Mouse (Mus musculus): ENCODE results near the gene Map1s.
A peak's percentile ranks its signal among the peaks of the same experiment; 100 is the strongest.

Gene Map1s

GRCm38 (mm10) chr8:70898661-70899198 lies 7.0 kb upstream of the Map1s start:
- DNase-seq (ENCODE audit: low spot score in 2 of 2): no peak

DNA sequence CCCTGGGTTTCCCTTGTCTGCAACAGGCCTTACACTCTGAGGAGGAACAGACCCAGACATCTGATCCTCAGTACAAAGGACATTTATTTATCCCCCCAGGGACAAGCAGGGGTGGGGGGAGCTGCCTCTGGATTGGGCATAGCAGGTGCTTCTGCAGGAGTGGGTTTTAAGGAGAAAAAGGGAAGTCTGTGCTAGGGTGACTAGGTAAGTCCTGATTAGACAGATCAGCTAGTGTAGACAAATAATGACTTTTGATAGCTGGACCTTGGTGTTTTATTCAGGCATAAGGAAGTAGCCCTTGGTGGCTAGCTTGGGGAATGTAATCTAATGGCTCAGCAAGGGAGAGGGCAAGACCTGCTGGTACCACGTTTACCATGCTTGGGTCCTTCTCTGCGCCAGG lies 6.5 kb upstream of the Map1s start:
- no peak for DNase-seq (ENCODE audit: low spot score in 2 of 2)

DNA sequence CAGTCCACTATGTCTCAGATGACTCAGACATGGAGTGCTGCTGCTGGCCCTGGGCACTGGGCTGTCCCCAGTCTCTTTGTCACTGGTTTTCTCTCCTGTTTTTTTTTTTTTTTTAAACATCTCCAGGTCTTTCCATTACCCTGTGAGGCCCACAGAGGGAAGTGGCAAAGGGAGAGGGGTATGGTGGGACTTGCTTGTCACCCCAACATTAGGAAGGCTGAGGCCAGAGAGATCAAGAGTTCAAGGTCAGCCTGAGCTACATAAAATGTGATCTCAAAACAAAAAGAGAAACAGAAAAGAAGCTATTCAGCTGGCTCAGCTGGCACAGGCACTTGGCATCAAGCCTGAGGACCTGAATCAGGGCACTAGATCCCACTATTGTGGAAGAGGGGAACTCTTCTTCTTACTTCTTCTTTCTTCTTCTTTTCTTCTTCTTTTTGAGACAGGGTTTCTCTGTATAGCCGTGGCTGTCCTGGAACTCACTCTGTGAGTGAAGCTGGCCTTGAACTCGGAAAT lies 4.8 kb upstream of the Map1s start:
- DNase-seq (ENCODE audit: low spot score in 2 of 2): no peak

DNA sequence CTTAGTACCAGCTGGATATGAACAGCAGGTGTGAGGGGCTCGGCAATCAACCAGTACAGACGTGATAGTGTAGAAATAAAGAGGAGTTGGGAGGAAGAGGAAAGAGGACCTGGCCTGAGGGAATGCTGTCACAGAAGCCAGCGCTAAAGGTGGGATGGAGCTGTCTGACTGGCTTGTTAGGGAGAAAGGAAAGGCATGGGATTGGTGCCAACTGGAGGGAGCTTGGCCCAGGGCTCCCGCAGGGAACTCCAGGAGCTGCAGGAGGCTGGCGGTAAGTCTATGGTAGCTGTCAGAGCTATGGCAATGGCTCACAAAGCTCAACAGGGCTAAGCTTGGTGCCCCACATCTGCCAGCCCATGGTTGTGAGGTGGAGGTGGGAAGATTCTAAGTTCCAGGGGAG lies 3.5 kb upstream of the Map1s start:
- DNase-seq (ENCODE audit: low spot score in 2 of 2): no peak

DNA sequence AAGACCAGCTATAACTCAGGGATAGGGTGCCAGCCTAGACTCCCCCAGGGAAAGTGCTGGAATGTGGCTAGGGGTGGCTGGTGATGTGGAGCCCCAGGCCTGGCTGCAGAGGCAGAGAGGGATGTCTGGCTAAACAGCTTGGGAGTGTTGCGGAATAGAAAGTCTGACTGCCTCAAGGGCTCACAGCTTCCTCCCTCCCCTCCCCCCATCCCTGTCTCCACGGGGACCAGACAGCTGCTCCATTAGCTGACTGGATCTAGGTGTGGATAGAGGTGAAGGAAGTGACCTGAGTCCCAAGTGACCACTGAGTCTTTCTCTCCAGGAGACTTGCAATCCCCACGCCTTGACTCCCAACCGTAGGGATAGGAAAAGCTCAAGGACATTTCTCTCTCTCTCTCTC lies 2.6 kb upstream of the Map1s start:
- DNase-seq (ENCODE audit: low spot score in 2 of 2): no peak

DNA sequence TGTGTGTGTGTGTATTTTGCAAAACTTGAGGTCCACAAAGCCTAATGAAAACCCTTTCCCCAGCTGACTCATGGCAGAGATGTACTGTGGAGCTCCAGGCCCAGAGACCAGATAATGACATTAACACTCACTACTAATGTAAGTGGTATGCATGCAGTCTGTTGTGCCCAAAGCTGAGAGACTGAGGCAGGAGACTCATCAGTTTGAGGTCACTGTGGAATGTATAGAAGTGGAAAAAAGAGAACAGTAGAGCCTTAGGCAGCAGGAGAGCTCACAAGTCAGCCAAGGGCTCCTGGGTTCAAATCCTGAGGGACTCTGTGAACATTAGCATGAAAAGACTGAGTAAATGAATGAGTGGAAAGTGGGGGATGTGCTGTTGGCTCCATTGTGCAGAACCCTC lies 2.1 kb upstream of the Map1s start:
- no peak for DNase-seq (ENCODE audit: low spot score in 2 of 2)

GRCm38 (mm10) chr8:70904532-70904931 lies 1.2 kb upstream of the Map1s start:
- DNase-seq (ENCODE audit: low spot score in 2 of 2): no peak

DNA sequence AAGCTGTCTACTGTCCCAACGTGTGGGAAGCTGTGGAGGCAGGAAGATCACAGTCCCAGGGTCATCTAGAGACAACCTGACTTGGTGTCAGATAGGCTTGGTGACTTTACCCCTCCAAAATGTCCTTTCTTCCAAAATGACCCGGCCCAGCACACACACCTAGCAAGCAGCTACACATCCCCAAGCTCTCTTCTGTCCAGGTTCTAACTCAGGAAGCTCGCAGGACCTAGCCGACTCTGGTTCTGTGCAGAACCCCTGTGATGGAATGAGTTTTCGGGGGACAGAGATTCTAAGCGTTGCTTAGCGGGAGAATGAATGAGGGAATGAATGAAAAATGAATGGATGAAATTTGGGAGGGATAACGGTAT lies 285 bp upstream of the Map1s start:
- DNase-seq (ENCODE audit: low spot score in 2 of 2): no peak

- DNase-seq (ENCODE audit: low spot score in 2 of 2): no peak
These were observed 1.8 kb downstream of the Map1s start for GRCm38 (mm10) chr8:70907518-70907917.

GRCm38 (mm10) chr8:70911596-70911995 lies 5.9 kb downstream of the Map1s start:
- peak in 1 of 2 experiments; percentile 34 for DNase-seq (ENCODE audit: low spot score in 2 of 2)

- DNase-seq (ENCODE audit: low spot score in 2 of 2): no peak
These were observed 7.2 kb downstream of the Map1s start for GRCm38 (mm10) chr8:70912955-70913354.

- DNase-seq (ENCODE audit: low spot score in 2 of 2): no peak
These were observed 7.8 kb downstream of the Map1s start for GRCm38 (mm10) chr8:70913523-70913922.

- no peak for DNase-seq (ENCODE audit: low spot score in 2 of 2)
These were observed 9.0 kb downstream of the Map1s start for GRCm38 (mm10) chr8:70914704-70915103.

DNA sequence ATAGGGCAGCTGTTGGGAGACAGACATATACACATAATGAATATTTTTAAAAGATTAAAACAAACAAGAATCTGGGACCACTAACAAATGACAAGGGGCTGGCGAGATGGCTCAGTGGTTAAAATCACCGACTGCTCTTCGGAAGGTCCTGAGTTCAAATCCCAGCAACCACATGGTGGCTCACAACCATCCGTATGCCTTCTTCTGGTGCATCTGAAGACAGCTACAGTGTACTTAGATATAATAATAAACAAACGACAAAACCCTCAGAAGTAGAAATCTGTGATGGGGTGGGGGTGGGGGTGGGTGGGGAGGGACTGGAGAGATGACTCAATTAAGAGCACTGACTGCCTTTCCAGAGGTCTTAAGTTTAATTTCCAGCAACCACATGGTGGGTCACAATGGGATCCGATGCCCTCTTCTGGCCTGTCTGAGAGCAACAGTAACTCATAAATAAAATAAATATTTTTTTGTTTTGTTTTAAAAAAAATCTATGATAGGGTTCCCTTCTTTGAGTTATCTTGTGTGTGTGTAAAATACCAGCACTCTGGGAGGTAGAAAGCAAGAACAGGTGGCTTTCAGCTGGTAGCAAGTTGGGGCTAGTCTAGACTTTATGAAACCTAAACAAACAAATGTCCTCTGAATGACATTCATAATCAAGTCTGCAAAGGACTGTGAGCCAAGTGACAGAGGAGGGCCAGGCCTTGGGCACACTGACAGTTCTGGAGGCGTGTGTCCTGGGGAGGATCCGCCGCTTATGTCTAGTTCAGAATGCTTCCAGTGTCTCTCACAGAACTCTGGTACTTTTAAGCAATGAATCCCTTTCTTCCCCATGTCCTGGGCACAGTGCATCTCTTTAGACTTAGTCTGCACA lies 14.6 kb downstream of the Map1s start:
- peak in 1 of 2 experiments; percentile 9 for DNase-seq (ENCODE audit: low spot score in 2 of 2)

DNA sequence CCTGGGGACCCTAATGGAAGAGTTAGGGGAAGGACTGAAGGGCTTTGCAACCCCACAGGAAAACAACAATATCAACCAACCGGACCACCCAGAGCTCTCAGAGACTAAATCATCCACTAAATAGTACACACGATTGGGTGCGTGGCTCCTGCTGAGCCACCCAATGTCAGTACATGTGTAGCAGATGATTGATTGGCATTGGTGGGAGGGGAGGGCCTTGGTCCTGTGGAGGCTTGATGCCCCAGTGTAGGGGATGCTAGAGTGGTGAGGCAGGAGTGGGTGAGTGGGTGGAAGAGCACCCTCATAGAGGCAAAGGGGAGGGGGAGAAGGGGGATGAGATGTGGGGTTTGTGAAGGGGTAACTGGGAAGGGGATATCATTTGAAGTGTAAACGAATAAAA lies 18.4 kb downstream of the Map1s start:
- no peak for DNase-seq (ENCODE audit: low spot score in 2 of 2)

- DNase-seq (ENCODE audit: low spot score in 2 of 2): peak in 1 of 2 experiments; percentile 3
These were observed 20.0 kb downstream of the Map1s start for GRCm38 (mm10) chr8:70925754-70926153.

GRCm38 (mm10) chr8:70926396-70926795 lies 20.7 kb downstream of the Map1s start:
- DNase-seq (ENCODE audit: low spot score in 2 of 2): peak in 1 of 2 experiments; percentile 5

DNA sequence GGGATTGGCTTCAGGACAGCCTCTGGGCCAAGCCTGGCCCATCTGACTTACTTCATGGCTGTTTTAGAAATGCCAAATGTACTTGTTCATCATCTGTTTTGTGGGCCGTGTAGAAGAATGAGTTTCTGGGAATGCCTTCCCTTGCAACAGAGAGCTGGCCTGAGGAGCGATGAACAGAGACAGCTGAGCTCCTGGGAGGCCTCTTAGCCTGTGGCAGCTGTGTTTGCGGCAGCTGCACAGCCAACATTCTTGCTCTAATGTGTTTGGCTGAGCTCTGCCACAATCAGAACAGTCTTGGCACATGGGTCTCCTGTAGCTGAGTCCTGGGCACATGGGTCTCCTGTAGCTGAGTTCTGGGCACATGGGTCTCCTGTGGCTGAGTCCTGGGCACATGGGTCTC lies 22.4 kb downstream of the Map1s start:
- peak in 1 of 2 experiments; percentile 7 for DNase-seq (ENCODE audit: low spot score in 2 of 2)

DNA sequence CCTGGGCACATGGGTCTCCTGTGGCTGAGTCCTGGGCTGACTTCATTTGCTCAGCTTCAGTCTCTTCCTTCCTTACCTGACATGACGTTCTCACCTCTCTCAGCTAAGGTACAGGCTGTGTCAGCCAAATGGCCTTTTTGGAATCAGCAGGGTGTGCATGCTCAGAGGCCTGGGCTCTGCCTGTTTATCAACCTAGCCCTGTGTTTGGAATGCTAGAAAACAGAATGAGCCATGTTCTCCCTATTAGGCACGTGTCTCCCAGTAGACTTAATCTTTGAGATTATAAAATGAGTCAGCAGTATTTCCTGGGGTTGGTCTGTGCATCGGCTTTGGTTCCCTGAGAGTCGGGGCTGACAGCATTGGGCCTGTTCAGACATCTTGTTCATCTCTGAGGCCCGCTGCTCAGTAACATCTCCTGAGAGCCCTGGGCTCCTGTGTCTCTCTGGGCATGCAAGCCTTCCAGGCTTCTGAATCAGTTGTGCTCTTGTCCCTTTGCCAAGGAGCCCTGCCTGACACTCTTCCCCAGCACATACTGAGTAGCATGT lies 23.1 kb downstream of the Map1s start:
- DNase-seq (ENCODE audit: low spot score in 2 of 2): peak in 1 of 2 experiments; percentile 5

- DNase-seq (ENCODE audit: low spot score in 2 of 2): no peak
These were observed 26.0 kb downstream of the Map1s start for GRCm38 (mm10) chr8:70931731-70932130.

- DNase-seq (ENCODE audit: low spot score in 2 of 2): no peak
These were observed 27.3 kb downstream of the Map1s start for GRCm38 (mm10) chr8:70933036-70933435.

DNA sequence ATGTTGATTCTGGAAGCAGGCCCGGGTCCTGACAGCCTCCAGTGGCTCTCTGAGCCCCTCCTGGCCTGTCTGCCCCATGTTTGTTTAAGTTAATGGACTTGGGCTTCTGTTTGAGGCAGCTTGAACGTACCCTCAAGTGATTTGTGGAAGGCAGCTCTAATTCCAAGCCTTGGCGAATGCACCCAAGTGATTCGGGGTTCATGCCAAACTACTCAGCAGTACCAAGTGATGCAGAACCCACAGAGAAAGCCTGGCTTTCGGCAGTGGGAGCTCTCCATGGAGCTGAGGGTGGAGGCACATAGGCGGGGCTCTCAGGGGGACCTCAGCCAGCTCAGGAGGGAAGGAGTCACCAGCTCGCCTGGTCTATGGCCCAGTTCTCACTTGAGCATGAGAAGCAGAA lies 29.1 kb downstream of the Map1s start:
- no peak for DNase-seq (ENCODE audit: low spot score in 2 of 2)

- DNase-seq (ENCODE audit: low spot score in 2 of 2): no peak
These were observed 31.5 kb downstream of the Map1s start for GRCm38 (mm10) chr8:70937200-70937599.
